Mouse (Mus musculus) erythroblast, embryonic 14.5 days (primary cell): Measurements from ENCODE around the gene Gli2.

Experiments
- GATA1 ChIP-seq: IDR thresholded peaks from 2 replicates; pipeline ENCODE4 v1.6.1; 2012; ENCODE audit warnings: low read length, inconsistent platforms, mixed read lengths
- TAL1 ChIP-seq: IDR thresholded peaks from 3 replicates; pipeline ENCODE4 v1.6.1; 2012; ENCODE audit warnings: low read length, inconsistent platforms, mixed read lengths

DNA sequence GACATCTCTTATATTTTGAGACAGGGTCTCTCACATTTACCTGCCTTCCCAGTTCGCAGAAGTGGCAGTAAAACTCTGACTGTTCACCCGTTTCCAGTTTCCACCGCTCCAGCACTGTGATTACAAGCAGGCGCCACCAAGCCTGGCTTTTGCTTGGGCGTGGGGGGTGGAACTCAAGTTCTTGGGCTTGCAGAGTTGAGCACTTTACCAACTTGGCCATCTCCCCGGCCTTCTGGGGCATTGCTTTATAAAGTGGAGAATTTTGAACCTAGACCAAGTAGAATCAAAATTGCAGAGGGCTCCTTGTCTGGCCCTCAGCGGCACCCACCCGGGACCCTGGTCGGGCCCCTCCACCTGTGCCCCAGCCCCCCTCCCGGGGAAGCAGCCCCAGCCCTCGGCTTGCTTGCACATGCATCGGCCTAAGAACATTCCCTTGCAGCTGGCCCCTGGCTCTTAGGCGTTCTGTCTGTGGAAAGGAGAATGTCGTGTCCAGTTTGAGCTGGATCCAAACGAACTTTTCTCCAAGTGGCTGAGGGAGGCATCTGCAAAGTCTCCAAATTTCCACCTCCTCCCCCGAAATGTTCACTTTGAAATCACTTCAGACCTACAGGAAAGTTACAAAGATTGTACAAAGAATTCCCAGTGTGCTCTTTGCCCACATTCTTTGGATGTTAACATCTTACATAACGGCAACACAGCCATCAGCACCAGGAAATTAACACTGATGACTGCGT, 36.6 kb upstream of the Gli2 start:
- no peak for TF ChIP-seq TAL1
- TF ChIP-seq GATA1: no peak
